Mouse (Mus musculus) large intestine, adult 2 months (tissue): Measurements from ENCODE around the gene Spatc1l. TPM values are rescaled to one million over a fixed set of nuclear protein-coding genes. Genes with fewer than 3 reads are reported as not detected.
A peak's percentile ranks its signal among the peaks of the same experiment; 100 is the strongest.

Experiments
- DNase-seq: peaks from one replicate; pipeline ENCODE4 v3.0.0-alpha.2; 2012; ENCODE audit warnings: low read depth, low spot score
- WGBS: fragments of 180-500 bp; shearing (Covaris S2); methylation state at CpG from one replicate; pipeline ENCODE4 v1.1.7; 2018; 5-methylcytosine and 5-hydroxymethylcytosine counted together
- polyA plus RNA-seq: library from polyadenylated mRNA; depleted of rRNA; stranded (reverse); fragments of >200 nt; gene quantifications from 2 replicates; pipeline ENCODE4 v1.2.3, GENCODE M21; 2012; rRNA removed

The Spatc1l gene
- 0.26 TPM in 1 of 2 replicates, not detected in the other for polyA plus RNA-seq

DNA sequence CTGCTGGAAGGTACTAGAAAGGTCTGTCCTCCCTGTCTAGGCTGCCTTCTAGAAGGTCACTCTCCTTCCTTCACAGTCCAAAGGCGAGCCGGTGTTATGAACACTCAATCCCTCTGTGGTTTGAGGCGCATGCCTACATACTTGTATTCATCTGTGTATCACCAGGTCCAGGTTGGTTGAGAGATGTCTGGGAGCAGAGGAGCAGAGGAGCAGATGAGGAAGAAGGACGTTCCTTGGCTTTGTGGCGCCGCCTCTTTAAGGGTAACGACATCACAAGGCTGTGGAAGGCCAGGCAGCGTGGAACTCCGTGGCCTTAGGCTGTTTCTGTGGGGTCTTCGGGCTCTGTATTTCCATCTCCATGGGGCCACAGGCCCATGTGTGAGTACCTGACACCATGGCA is at the start of gene Spatc1l:
Spatc1l (plus strand) TSS at position 301 of the 400 bp plus-strand sequence.
- WGBS: 84% methylated on average over 10 of the region's 10 CpGs
- DNase-seq: no peak

DNA sequence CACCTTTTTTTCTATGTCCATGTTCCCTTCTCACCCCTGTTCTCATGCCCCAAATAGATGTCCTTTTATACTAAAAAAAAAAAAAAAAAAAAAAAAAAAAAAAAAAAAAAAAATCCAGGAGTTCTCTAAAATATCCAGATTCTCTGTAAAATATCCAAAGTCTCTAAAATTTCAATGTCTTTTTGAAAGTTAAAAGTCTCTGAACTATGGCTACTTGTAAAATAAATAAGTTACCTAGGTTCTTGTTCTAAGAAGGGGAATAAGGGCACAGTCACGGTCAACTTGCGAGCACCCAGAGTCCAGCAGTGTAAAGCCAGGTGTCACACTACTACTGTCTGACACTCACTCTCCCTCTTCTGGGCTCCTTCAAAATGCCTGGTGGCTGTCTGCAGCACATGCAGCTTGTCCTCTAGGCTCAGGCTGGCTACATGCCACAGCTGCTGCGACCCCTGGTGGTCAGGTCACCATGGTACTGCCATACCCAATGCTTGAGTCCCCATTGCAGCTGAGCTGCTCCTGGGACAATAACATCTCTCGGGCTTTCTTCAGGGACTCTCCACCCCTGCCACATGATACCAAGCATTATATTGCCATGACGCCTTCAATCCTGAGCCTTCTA is 49.0 kb upstream of the Spatc1l start:
- no peak for DNase-seq
- 58% methylated on average over 5 of the region's 5 CpGs for WGBS

DNA sequence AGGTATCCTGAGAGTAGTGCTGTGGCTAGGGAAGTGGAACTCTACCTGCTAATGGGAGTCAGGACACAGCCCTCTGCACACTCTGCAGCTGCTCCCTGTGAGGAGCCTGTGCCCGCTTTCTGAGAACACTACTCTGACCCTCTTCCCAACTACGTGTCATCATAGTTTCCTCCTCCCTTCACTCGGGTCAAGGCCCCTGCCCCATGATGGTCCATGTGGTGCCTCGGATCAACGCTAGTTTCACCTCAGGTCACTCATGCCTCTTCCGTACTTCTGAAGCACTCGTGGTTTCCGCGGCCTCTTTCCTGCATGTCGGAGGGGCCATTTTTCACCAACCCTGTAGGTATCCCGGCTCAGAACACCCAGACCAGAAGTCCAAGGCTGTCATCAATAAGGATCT is 31.1 kb upstream of the Spatc1l start:
- under 1% methylated on average over 11 of the region's 11 CpGs for WGBS
- no peak for DNase-seq

DNA sequence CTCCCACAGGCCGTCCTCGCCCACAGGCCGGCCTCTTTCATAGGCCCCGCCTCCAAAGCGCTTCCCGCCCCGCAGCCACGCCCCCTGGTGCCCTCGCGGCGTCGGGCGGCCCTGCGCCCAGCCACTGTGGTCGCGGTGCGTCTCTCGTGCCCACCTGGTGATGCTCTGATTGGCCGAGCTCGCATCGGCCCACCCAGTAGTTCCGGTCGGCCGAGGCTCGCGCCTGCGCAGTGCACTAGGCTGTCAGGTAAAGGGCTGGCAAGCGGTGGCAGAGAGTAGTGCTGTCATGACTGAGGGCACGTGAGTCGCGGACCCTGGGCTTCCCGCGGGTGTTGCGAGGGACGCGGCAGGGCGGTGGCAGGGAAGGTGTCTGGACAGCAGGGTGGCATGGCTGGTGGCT is 30.7 kb upstream of the Spatc1l start, which contains the start of gene Lss:
Lss (plus strand) TSS at position 214 of the 400 bp plus-strand sequence.
- DNase-seq: peak; percentile 81
- WGBS: under 1% methylated on average over 37 of the region's 37 CpGs

DNA sequence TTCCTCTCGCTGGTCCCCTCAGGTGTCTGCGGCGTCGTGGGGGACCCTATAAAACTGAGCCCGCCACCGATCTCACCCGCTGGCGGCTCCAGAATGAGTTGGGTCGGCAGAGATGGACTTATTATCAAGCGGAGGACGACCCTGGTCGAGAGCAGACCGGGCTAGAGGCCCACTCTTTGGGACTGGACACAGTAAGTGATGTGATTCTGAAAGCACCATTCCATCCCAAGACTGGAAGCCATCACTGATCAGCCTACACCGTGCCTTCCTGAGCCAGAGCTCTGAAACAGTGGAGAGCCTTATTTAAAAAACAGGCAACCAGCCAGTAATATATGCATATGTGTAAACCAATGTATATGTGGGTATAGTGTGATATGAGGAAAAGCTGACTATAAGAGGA is 30.2 kb upstream of the Spatc1l start:
- DNase-seq: no peak
- under 1% methylated on average over 14 of the region's 14 CpGs for WGBS

DNA sequence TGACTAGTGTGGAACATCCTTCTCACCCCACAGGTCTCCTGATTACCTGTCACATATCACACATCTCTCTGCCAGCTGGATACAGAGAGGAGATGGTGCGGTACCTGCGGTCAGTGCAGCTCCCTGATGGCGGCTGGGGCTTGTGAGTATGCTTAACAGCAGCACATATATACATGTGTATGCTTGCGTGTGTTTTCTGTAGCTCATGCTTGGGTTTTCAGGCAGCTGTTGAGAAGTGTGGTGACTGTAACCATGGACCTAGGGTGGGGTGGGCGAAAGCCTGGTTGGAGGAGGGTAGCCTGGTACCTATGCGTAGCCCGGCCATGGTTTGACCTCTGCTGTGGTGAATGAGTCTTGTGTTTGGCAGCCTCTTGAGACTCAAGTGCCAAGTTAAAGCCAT is 26.5 kb upstream of the Spatc1l start:
- no peak for DNase-seq
- 97% methylated on average over 7 of the region's 7 CpGs for WGBS

DNA sequence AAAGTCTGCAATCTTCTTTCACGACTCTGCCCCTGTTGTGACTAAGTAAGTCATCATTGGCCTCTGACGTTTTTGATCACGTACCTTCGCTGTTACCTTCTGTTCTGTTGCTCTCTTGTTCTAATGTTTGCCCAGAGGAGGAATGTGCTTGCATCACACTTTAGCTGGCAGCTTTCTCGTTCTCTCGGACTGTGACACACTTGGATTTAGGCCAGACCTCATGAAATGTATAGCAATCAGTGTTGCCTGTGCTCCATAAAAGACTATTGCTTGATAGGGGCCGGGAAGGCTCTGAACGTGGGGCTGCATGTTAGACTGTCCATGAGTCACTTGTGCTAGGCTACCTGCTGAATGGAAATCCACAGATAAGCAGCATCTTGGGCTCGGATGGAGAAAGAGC is 24.5 kb upstream of the Spatc1l start:
- WGBS: 27% methylated on average over 9 of the region's 9 CpGs
- peak; percentile 92 for DNase-seq

DNA sequence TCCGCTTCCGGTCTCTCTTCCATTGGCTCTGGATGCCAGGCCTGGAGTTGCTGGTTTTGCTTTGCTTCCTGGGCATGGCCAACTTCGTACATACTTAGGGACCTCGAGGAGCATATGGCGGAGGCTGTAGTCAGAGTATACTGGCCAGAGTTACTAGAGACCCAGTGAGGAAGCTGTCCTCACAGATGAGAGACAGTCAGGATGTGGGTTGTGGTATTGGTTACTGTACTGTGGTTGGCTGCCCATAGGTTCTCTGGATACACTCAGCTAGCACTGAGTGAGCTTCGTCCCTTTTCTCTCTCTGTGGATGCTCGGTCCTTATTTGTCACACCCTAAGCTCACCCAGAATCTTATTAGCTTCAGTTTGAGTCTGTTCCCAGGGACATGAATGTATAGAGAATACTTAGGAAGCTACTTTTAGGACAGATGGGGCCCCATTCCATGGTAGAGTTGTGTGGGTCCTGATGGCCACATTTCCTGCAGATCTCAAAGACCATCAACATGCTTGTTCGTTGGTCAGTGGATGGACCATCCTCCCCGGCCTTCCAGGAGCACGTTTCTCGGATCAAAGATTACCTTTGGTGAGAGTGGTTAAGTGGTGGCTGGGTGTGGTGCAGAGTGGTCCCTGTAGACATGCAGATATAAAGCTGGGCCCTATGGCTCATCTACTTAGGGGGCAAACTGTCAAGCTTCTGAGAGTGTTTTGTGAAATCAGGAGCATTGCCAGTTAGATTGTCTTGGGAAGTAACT is 20.6 kb upstream of the Spatc1l start:
- no peak for DNase-seq
- WGBS: 92% methylated on average over 11 of the region's 11 CpGs

DNA sequence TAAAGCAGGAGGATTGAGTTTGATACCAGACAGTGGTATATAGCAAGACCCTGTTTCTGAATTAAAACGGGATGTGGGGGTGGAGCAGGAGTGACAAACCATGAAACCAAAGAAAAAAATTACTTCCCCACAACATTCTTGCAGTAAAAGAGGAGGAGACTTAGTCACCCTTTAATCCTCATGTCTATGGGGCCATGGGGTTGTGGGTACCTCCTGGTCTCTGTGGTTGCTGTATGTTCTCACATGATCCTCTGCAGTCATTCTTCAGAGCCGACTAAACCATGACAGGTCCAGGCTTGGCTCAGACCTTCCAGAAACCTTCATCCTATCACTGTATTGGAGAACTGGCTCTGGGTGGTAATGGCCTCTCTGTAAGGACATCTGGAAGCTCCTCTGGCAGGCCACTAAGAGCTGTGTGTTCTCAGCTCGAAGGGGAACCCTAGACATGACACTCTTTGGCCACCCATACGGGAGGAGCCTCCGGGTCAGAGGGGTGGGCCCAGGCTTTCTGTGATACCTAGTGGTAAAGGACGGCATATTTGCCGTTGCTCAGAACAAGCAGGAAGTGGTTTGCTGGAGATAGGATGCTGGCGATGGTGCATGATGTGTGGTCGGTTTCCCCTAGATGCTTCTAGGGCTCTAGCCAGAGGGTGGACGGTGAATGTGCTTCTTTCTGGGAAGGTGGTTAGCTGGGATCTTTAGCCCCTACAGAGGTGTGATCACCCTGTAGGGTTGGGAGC is 19.3 kb upstream of the Spatc1l start:
- 80% methylated on average over 10 of the region's 10 CpGs for WGBS
- no peak for DNase-seq

DNA sequence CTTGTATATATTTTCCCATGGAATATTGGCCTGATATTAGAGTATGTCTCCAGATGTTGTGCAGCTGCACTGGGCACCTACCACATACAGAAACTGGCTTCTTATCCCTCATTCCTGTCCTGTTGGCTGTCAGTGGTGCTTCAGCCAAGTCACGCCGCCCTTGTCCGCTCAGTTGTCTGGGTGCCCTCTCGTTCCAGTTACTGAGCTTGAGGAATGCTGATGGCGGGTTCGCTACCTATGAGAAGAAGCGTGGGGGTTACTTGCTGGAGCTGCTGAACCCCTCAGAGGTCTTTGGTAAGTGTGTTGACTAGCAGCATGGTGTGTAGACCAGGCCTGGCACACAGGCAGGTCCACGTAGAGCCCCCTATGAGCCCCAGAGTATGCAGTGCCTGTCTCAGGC is 15.5 kb upstream of the Spatc1l start:
- WGBS: 98% methylated on average over 8 of the region's 8 CpGs
- no peak for DNase-seq

DNA sequence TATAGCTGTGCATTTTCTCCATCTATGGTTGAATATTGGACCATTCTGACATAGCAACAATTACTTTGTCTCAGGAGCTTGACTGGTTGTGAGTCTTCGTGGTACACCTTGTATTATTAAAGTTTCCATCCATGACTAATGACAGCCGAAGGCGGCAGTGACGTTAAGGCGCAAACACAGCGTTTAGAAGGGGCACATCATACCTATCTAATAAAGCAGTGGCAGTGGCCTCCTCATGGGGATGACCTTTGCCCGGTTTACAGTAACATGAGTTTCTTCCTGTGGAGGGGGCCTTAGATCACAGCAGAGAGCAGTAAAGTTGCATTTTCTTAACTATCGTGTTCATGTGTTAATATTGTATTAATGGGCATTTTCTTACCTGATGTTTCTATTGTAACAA is 13.9 kb upstream of the Spatc1l start:
- WGBS: 75% methylated on average over 8 of the region's 8 CpGs
- DNase-seq: no peak

DNA sequence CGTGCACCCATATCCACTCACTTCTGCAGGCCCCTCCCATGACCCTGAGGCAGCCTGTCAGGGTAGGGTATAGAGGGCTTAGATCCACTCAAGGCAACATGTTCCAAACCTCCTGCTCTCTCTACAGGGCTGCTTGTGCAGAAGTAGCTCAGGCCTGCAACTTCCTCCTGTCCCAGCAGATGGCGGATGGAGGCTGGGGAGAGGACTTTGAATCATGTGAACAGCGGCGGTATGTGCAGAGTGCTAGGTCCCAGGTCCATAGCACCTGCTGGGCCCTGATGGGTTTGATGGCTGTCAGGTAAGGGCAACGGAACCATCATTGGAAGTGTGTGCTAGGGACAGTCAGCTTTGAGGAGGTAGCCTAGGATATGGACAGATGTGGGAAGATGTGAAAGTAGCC is 11.6 kb upstream of the Spatc1l start:
- DNase-seq: no peak
- 93% methylated on average over 5 of the region's 5 CpGs for WGBS

DNA sequence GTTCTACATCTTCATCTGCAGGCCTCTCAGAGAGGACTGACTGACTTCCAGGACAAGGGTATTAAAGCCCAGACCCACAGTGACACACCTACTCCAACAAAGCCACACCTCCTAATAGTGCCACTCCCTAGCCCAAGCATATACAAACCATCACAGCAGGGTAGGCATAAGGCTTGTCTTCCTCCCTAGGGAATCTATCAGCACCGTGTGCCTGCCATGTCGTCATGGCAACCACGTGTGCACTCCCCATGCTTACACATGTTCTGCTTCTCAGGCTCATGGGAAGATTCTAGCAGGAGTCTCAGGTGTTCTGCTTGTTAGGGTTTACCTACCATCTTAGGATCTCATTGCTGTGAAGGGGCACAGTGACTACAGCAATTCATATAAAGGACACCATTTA is 10.5 kb upstream of the Spatc1l start:
- no peak for DNase-seq
- 68% methylated on average over 3 of the region's 3 CpGs for WGBS

DNA sequence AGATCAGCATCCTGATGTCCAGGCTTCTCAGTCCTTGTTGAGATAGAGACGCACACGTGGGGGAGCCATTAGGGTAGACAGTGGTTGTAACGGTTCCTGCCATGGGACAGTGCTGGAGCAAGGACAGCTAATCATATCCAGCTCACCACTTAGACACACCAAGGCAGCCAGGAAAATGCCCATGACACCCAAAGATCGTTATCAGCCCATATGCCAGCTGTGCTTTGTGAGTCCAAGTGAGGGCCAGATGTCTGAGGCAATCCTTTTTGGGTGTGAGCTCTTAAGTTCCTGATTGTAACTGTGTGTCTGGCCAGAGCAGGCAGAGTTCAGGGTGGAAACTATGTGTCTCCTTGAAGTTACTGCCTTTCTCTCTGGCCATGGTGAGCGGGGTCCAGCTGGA is 8.0 kb upstream of the Spatc1l start:
- 75% methylated on average over 5 of the region's 5 CpGs for WGBS
- DNase-seq: no peak

DNA sequence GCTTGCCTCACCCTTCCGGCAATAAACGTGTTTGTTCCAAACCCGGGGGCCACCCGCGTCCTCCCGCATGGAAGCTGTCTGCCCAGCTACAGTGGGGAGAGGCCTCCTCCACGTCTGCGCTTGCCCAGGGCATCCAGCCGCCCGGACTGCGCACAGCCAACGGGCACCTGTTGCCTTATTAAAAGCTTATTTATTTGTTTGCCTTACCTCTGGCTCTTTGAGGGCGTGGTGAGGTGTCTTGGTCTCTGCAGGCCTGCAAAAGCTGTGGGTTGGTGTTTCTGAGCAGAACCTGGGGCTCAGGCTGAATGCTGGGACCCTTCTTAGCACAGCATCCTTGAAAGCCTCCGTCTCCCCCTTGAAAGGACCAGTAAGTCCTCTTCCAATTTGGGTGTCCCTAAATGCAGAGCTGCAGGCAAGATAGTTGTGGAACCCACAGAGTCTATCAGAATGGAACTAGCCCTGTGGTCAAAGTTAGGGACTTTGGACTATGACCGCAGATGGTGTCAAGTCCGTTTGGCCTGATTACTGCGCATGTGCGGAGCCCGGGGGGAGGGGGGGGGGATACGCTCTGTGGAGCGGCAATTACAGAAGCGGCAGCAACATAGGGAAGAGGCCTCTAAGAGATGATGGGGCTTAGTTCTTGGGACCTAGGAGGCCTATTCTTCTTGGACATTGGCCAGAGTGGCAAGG is 8.1 kb downstream of the Spatc1l start:
- WGBS: 49% methylated on average over 22 of the region's 22 CpGs
- no peak for DNase-seq

DNA sequence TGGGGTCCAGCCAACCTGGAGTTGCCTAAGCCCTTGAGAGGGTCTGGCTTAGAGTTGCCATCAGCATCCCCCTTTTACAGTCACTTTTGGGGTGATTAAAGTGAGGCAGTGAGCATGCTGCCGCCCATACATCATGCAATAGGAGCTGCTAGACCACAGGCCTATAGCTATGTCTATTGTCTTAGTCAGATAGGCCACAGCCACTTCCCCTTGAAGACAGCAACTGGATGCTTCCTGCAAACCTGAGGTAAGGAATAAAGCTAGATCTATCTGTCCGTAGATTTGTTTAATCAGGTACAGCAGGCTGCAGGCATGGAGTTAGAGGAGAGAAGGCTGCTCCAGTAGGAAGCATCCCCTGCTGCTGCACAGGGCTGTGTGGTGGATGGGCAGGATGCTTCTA is 9.0 kb downstream of the Spatc1l start:
- 75% methylated on average over 2 of the region's 2 CpGs for WGBS
- no peak for DNase-seq

DNA sequence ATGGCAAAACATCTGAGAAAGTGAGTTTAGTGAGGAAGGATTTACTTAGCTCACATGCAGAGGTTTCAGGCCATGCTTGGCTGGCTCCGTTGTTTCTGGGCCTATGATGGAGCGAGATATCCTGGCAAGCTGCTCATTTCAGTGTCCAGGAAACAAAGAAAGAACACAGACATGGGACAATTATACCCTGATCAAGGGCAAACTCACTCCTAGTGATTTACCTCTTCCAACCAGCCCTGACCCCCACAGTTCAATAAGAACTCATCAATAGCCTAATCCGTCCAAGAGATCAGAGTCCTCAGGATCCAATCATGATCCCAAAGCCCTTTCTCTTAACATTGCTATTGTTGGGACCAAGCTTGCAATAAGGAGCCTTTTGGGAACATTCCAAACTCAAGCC is 10.1 kb downstream of the Spatc1l start:
- DNase-seq: no peak
- 80% methylated on average over 3 of the region's 3 CpGs for WGBS

DNA sequence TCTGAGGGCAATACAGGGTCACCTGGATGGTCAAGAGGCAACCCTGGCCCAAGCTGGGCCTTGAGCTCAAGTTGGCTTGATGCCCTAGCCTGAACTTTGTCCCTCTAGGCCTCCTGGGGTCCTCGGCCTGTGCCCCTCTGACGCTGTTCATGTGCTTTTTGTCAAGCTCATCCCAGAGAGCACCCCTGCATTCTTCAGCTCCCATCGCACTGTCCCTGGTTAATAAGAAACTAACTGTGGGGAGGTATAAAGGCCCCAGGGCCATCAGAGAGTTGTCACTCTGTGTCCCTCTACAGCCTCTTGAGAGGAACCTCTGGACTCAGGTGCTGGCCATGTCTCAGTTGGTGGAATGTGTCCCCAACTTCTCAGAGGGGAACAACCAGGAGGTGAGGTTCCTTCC is 13.3 kb downstream of the Spatc1l start, which contains the start of gene Ftcd:
Ftcd (plus strand) TSS at position 275 of the 400 bp plus-strand sequence.
- WGBS: 73% methylated on average over 3 of the region's 3 CpGs
- no peak for DNase-seq

DNA sequence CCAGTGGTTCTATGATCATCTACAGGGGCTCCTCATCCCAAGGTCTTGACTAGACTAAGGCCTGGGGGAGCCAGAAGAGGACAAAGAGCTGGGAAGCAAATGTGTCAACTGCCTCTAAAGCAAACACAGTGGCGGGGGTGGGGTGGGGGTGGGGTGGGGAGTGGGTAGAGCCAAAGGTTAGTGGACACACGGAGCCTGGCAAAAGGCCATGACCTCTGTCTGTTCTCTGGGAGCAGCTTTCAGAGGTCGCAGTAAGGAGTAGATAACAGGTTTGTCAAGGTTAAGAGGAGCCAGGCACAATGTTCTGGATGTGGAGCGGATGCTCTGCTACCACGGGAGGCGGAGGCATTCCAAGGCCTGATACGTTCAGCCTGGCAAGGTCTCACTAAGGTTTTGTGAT is 14.8 kb downstream of the Spatc1l start:
- no peak for DNase-seq
- WGBS: 64% methylated on average over 7 of the region's 7 CpGs

DNA sequence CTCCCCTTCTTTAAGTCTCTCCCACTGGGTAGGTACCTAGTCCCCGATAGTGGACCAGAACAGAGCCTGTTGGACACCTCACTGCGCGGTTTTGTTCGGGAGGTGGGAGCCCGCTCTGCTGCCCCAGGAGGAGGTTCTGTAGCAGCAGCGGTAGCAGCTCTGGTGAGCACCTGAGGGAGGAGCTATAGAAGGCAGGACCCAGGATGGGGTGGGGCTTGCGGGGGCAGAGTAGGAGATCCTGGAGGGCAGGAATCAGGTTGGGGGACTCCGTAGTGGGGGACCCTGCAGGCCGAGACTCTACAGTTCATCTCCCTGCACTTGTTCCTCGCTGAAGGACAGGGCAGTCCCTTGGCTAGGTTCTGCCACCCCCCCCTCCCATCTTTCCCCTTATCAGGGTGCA is 22.1 kb downstream of the Spatc1l start:
- DNase-seq: no peak
- WGBS: 20% methylated on average over 10 of the region's 10 CpGs
